Mouse (Mus musculus) liver, postnatal 0 days (tissue): ENCODE results near the gene Rnf103. TPM values are rescaled to one million over a fixed set of nuclear protein-coding genes. Genes with fewer than 3 reads are reported as not detected.

Source experiments
- ATAC-seq: fragments of 200-750 bp; cut with Nextera tagmentation; 2 replicates; pipeline ENCODE4 v1.8.0; 2017; ENCODE audit warnings: mild to moderate bottlenecking, moderate library complexity
- DNase-seq: peaks from one replicate; pipeline ENCODE4 v3.0.0-alpha.2; 2016
- H3K27ac ChIP-seq: fragments of 300-500 bp; sonication (generic); 2 replicates; pipeline ENCODE4 v1.5.1; 2014; ENCODE audit warnings: antibody characterized with exemption, moderate library complexity, mild to moderate bottlenecking, low read depth
- H3K27me3 ChIP-seq: fragments of 300-500 bp; sonication (generic); 2 replicates; pipeline ENCODE4 v1.6.1; 2014; ENCODE audit warnings: low read length, control low read depth, mixed read lengths; ENCODE audit not compliant: insufficient read depth
- H3K36me3 ChIP-seq: fragments of 300-500 bp; sonication (generic); replicated peaks from 2 replicates; pipeline ENCODE4 v1.6.1; 2014; ENCODE audit warnings: mild to moderate bottlenecking, control low read depth, low read length, moderate library complexity, mixed read lengths; ENCODE audit not compliant: insufficient read depth
- H3K4me1 ChIP-seq: fragments of 300-500 bp; sonication (generic); 2 replicates; pipeline ENCODE4 v1.6.1; 2014; ENCODE audit warnings: antibody characterized with exemption, mild to moderate bottlenecking, control low read depth; ENCODE audit not compliant: insufficient read depth
- H3K4me2 ChIP-seq: fragments of 300-500 bp; sonication (generic); 2 replicates; pipeline ENCODE4 v1.6.1; 2014; ENCODE audit warnings: low read depth, mild to moderate bottlenecking, low read length, moderate library complexity, mixed read lengths
- H3K4me3 ChIP-seq: fragments of 300-500 bp; sonication (generic); 2 replicates; pipeline ENCODE4 v1.5.1; 2014; ENCODE audit warnings: low read depth, low read length
- H3K9ac ChIP-seq: fragments of 300-500 bp; sonication (generic); replicated peaks from 2 replicates; pipeline ENCODE4 v1.6.1; 2014; ENCODE audit warnings: mild to moderate bottlenecking, moderate library complexity
- H3K9me3 ChIP-seq: fragments of 300-500 bp; sonication (generic); 2 replicates; pipeline ENCODE4 v1.6.1; 2016; ENCODE audit warnings: mild to moderate bottlenecking, control low read depth, low read length, mixed read lengths
- CTCF ChIP-seq: sonication (generic); IDR thresholded peaks from 2 replicates; pipeline ENCODE4 v1.5.1; 2016; ENCODE audit warnings: antibody characterized with exemption, low read depth
- EP300 ChIP-seq: IDR thresholded peaks from 2 replicates; pipeline ENCODE4 v1.6.1; 2016; ENCODE audit warnings: antibody characterized with exemption, low read depth, mild to moderate bottlenecking
- WGBS: fragments of 180-500 bp; shearing (Covaris S2); extraction: QIAGEN DNeasy Blood & Tissue Kit; methylation state at CpG from one replicate; pipeline ENCODE4 v1.1.7; 2014; ENCODE audit not compliant: insufficient replicate concordance; 5-methylcytosine and 5-hydroxymethylcytosine counted together
- polyA plus RNA-seq: library from polyadenylated mRNA; unstranded; fragments of >200 nt; fragmentation: Nextera tagmentation; extraction: Ambion mirVana; gene quantifications from 2 replicates; pipeline ENCODE4 v1.2.1, GENCODE M21; 2015

Gene Rnf103
- polyA plus RNA-seq, 1 experiment from 2014 or later, result 24.0 TPM

DNA sequence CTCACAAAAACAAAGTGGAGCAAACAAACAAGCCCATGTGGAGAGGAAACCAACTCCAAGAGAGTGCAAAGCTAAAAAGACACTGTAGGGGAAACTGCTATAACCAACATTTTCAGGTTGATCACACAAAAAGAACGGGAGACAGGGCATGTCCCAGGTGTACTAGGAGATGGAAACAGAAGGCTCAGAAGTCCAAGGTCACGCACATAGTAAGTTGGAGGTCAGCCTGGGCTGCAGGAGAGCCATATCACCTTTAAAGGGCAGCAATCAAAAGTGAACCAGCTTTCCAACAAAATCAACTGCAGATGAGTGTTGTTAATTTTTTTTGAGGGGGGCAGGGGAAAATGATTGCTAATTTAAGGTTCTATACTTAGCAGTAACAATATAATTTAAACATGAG, 7.5 kb upstream of the Rnf103 start:
- H3K27ac ChIP-seq, result peak overlapping the region; percentile 63
- 46% methylated on average over 2 of the region's 2 CpGs for WGBS
- H3K9me3 ChIP-seq, result no peaks in the 10 kb centered on the region
- H3K4me2 ChIP-seq, result no peak overlapping the region
- peaks cover 7% of the 10 kb centered on the region; the same call in 1 of the 2 replicates for H3K4me1 ChIP-seq
- no peak overlapping the region for H3K9ac ChIP-seq
- no peaks in the 10 kb centered on the region for H3K27me3 ChIP-seq
- no peaks in the 10 kb centered on the region for H3K36me3 ChIP-seq
- DNase-seq (no peak), ATAC-seq (peak; percentile 53; the same call in 1 of the 2 replicates)
- H3K4me3 ChIP-seq, result no peak overlapping the region
- TF ChIP-seq CTCF, result no peak
- no peak for TF ChIP-seq EP300

DNA sequence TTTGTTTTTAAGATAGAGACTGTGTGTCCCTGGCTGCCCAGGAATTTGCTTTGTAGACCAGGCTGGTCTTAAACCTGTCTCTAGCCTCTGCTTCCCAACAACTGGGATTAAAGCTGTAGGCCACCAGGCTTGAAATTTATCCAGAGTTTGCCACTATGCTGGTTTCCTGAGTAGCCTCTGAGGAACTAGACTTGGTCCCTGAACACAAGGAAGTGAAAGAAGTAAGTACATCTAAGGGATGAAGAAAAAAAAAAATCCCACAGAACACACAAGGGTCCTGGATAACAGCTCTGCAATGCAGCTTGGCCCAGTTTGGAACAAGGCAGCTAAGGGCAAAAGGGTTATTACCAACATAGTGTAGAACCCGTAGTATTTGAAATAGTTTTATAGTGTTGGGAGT, 6.8 kb upstream of the Rnf103 start:
- no peak overlapping the region for H3K4me3 ChIP-seq
- no peak overlapping the region for H3K9ac ChIP-seq
- no peaks in the 10 kb centered on the region for H3K27me3 ChIP-seq
- no peak for DNase-seq
- ATAC-seq, result no peak
- no peak overlapping the region for H3K4me2 ChIP-seq
- 70% methylated on average over 1 of the region's 1 CpGs for WGBS
- peak overlapping the region; percentile 63 for H3K27ac ChIP-seq
- H3K36me3 ChIP-seq, result no peaks in the 10 kb centered on the region
- no peak for TF ChIP-seq EP300
- no peak for TF ChIP-seq CTCF
- H3K9me3 ChIP-seq, result no peaks in the 10 kb centered on the region
- H3K4me1 ChIP-seq, result peaks cover 7% of the 10 kb centered on the region; the same call in 1 of the 2 replicates

DNA sequence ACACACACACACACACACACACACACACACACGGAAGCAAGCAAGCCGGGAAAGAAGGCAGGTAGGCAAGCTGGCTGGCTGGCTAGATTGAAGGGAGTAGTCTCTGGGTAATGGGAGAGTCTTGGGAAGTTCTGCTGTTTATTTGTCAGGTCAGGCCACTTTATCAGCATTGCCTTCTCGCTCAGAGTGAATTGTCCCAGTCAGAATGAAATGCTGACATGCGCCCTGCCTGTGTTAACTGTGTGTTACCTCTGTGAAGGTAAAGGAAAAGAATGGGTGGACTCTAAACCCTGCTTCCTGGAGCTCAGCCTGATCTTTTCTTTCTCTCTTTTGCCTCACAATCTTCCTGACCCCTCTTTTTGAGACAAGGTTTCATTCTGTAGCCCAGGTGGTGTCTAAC, 5.7 kb upstream of the Rnf103 start:
- peak; percentile 30; the same call in 1 of the 2 replicates for ATAC-seq
- H3K27me3 ChIP-seq, result no peaks in the 10 kb centered on the region
- 46% methylated on average over 4 of the region's 4 CpGs for WGBS
- no peak for TF ChIP-seq EP300
- TF ChIP-seq CTCF, result no peak
- H3K9ac ChIP-seq, result 0 out of 2 replicates have a peak overlapping the region, but pooled peaks have one; percentile 21
- H3K36me3 ChIP-seq, result no peaks in the 10 kb centered on the region
- peak overlapping the region; percentile 51 for H3K4me2 ChIP-seq
- H3K4me1 ChIP-seq, result peaks cover 7% of the 10 kb centered on the region; the same call in 1 of the 2 replicates
- no peak overlapping the region for H3K4me3 ChIP-seq
- no peak for DNase-seq
- H3K9me3 ChIP-seq, result no peaks in the 10 kb centered on the region
- H3K27ac ChIP-seq, result peak overlapping the region; percentile 63

DNA sequence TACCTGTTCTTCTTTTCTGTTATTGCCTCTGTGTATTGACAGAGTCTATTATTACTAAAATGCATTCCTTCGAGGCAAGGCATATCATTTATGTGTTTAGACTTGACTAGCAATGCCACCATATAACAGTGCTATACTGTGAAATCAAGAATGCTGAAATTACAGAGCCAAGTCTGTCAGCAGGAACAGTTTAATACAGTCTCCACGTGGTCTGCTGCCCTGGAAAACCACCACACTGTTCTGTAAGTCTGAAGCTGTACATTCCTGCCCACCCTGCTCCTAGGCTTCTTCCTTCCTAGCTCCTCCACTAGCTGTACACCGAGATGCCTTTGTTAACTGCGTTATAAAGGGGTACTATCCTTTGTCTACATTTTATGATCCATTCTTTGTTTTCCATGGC, 1.6 kb upstream of the Rnf103 start:
- TF ChIP-seq CTCF (no peak), EP300 (no peak)
- Histone ChIP-seq H3K27ac (peak overlapping the region; percentile 100), H3K4me2 (no peak overlapping the region), H3K4me1 (peaks cover 10% of the 10 kb centered on the region), H3K9ac (no peak overlapping the region), H3K36me3 (0 out of 2 replicates have a peak, but pooled peaks cover 4% of the 10 kb centered on the region), H3K4me3 (no peak overlapping the region), H3K9me3 (no peaks in the 10 kb centered on the region), H3K27me3 (no peaks in the 10 kb centered on the region)
- ATAC-seq, result no peak
- no peak for DNase-seq
- 50% methylated on average over 4 of the region's 4 CpGs for WGBS

DNA sequence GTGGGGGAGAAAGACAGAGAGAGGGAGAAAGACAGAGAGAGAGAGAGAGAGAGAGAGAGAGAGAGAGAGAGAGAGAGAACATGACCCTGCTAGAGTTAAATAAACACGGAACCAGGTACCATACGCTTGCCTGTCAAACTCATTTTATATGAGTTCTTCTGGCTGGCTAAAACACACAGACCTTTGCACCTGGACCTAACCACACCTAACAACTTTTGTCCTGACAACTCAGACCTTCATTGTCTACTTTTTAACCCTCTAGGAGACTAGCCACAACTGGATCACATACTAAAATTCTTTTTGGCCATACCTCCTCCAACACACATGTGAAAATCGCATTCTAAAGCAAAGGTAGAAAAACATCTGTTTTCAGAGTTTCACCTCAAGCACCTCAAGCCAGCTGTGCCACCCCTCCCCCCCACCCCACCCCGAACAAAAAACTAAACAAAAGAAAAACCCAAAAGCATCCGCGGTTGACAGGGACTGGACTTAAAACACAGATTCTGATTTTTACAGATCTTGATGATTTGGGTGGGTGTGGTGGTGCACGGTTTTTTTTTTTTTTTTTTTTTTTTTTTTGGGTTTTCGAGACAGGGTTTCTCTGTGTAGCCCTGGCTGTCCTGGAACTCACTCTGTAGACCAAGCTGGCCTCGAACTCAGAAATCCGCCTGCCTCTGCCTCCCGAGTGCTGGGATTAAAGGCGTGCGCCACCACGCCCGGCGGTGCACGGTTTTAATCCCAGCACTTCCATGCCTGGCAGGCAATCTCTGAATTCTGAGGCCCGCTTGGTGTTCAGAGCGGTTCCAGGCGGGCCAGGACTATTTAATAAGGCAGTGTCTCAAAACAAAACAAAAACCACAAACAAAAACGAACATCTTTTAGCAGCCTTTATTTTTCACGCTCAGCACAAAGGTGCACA, 679 bp upstream of the Rnf103 start:
- Histone ChIP-seq H3K4me1 (peaks cover 10% of the 10 kb centered on the region), H3K4me2 (peak overlapping the region; percentile 90), H3K27me3 (no peaks in the 10 kb centered on the region), H3K9ac (peak overlapping the region; percentile 99), H3K4me3 (peak overlapping the region; percentile 95), H3K9me3 (no peaks in the 10 kb centered on the region), H3K27ac (peak overlapping the region; percentile 100), H3K36me3 (peaks cover 8% of the 10 kb centered on the region; the same call in 1 of the 2 replicates)
- WGBS, result 14% methylated on average over 21 of the region's 22 CpGs
- no peak for TF ChIP-seq CTCF
- 0 out of 2 replicates have a peak, but pooled peaks have one; percentile 29 for TF ChIP-seq EP300
- no peak for DNase-seq
- ATAC-seq, result peak; percentile 30

DNA sequence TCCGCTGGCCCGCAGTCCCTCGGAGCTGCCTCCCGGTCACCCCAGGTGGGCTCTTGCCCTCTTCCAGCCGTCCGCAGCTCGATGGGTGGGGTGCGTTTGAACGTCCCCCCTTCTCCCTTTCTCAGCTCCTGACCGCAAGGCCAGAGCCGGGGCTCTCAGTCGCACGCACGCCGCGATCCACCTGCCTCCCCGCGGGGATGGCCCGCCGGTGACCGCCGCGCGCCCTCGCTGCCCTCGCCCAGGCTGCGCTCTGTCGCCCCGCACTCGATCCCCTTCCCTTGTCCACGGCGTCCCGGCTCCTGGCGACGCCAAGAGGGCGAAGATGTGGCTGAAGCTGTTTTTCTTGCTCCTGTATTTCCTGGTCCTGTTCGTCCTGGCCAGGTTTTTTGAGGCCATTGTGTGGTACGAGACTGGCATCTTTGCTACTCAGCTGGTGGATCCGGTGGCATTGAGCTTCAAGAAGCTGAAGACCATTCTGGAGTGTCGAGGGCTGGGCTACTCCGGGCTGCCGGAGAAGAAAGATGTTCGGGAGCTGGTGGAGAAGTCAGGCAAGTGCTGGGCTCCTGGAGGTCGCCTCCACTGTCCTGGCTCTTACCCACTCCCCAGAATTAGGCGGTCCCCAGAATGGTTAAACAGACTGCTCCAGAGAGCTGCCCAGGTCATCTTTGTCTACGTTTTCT, 787 bp downstream of the Rnf103 start:
- WGBS, result under 1% methylated on average over 37 of the region's 46 CpGs
- H3K4me1 ChIP-seq, result peaks cover 10% of the 10 kb centered on the region
- H3K9ac ChIP-seq, result peak overlapping the region; percentile 99
- DNase-seq (peak; percentile 64), ATAC-seq (peak; percentile 28)
- H3K27me3 ChIP-seq, result no peaks in the 10 kb centered on the region
- peaks cover 15% of the 10 kb centered on the region for H3K36me3 ChIP-seq
- peak overlapping the region; percentile 95 for H3K4me3 ChIP-seq
- TF ChIP-seq CTCF (no peak), EP300 (no peak)
- peak overlapping the region; percentile 100 for H3K27ac ChIP-seq
- H3K9me3 ChIP-seq, result no peaks in the 10 kb centered on the region
- peak overlapping the region; percentile 90 for H3K4me2 ChIP-seq
